Mouse (Mus musculus): Measurements from ENCODE around the gene Tom1l2. TPM values are rescaled to one million over a fixed set of nuclear protein-coding genes. Genes with fewer than 3 reads are reported as not detected.

Gene Tom1l2
- polyA plus RNA-seq, 1 experiment from 2014 or later, result 3.6 TPM

DNA sequence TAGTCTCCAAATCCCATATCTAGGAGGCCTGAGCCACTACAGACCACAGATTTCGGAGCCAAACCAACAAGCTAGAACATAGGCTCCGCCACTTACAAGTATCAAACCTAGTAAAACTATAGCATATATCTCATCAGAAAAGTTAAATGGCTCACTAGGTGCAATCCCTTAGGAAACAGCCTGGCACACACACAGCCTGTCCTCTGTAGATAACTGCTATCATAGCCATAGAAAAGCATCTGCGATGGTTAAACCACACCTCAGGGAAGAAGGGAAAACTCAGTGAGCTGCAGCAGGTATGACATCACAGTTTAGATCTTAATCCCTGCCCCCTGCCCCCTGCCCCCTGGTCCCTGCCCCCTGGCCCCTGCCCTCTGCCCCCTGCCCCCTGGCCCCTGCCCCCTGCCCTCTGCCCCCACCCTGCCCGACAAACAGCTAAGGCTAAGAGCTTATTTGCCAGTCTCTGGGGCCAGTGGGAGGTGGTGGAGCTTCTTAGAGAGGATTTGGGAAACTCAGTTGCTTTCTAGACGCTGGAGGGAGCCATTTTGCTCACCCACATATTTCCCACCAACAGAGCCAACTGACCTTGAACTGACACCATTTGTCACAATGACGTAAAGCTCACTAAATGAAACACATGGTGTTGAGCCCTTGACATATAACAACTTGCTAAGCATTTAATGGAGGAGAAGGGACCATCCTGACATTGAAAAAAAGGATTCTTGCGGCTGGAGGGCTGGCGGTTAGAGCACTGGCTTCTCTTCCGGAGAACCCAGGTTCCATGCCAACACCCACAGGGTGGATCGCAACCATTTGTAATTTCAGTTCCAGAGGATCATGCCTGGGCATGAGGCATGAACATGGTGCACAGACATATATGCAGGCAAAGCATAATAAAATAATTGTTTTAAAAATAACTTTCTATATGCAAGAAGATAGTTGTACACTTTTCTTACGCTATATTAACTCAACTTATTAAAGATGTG, 72.0 kb downstream of the Tom1l2 start:
- no peaks in the 10 kb centered on the region for H3K27me3 ChIP-seq (ENCODE audit: insufficient read depth, low read length)
- ATAC-seq (peak; percentile 80), DNase-seq (no peak)
- no peak overlapping the region for H3K9ac ChIP-seq (replicated peaks)
- H3K36me3 ChIP-seq (replicated peaks; ENCODE audit: insufficient read depth, low read length), result no peaks in the 10 kb centered on the region
- 0 out of 2 replicates have a peak, but pooled peaks cover 2% of the 10 kb centered on the region for H3K4me1 ChIP-seq (ENCODE audit: insufficient read depth)
- no peaks in the 10 kb centered on the region for H3K9me3 ChIP-seq (ENCODE audit: low read length)
- peak; percentile 82 for TF ChIP-seq EP300 (IDR thresholded peaks at IDR 0.05; ENCODE audit: low read depth)
- no peak for TF ChIP-seq CTCF (IDR thresholded peaks at IDR 0.05; ENCODE audit: low read depth)
- no peak overlapping the region for H3K4me3 ChIP-seq (ENCODE audit: low read depth, low read length)
- H3K27ac ChIP-seq (ENCODE audit: low read depth), result no peak overlapping the region
- H3K4me2 ChIP-seq (ENCODE audit: low read depth, low read length), result no peak overlapping the region
- 72% methylated on average over 11 of the region's 11 CpGs for WGBS (ENCODE audit: insufficient replicate concordance)

DNA sequence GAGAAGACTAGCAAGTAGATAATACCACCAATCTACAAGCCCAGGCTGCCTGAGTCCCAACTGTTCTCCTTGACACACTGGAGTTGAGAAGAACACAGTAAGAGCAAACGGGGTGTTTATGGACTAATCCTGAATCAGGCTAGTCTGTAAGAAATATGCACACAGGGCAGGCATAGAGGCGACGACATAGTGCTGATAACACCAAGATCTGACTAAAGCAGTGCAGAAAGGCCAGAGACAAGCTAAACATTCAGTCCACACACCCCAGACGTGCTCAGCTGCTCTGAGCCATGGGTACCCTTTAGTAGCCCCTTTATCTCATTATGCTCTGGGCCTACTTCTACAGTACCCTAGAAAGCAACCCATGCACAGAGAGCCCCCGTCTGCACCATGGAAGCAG, 73.2 kb downstream of the Tom1l2 start:
- DNase-seq (no peak), ATAC-seq (no peak)
- H3K36me3 ChIP-seq (replicated peaks; ENCODE audit: insufficient read depth, low read length), result peaks cover 2% of the 10 kb centered on the region; the same call in 1 of the 2 replicates
- TF ChIP-seq EP300 (IDR thresholded peaks at IDR 0.05; ENCODE audit: low read depth), result no peak
- TF ChIP-seq CTCF (IDR thresholded peaks at IDR 0.05; ENCODE audit: low read depth), result no peak
- no peak overlapping the region for H3K4me2 ChIP-seq (ENCODE audit: low read depth, low read length)
- no peak overlapping the region for H3K9ac ChIP-seq (replicated peaks)
- H3K27ac ChIP-seq (ENCODE audit: low read depth), result no peak overlapping the region
- WGBS (ENCODE audit: insufficient replicate concordance), result 61% methylated on average over 5 of the region's 5 CpGs
- no peaks in the 10 kb centered on the region for H3K9me3 ChIP-seq (ENCODE audit: low read length)
- H3K4me3 ChIP-seq (ENCODE audit: low read depth, low read length), result no peak overlapping the region
- H3K27me3 ChIP-seq (ENCODE audit: insufficient read depth, low read length), result no peaks in the 10 kb centered on the region
- 0 out of 2 replicates have a peak, but pooled peaks cover 2% of the 10 kb centered on the region for H3K4me1 ChIP-seq (ENCODE audit: insufficient read depth)

DNA sequence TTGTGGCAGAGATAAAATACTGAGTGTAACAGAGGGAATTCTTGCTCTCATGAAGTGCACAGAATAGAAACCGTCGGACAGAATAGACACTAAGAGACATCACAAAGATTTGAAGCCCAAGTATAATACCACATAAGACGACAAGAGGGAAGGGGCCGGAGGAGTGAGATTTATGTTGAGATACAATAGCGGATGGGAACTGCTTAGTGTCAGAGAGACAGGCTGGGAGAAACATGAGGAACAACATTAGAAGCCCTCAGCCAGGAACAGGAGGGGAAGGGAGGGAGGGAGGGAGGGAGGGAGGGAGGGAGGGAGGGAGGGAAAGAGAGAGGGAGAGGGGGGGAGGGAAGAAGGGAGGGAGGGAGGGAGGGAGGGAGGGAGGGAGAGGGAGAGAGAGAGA, 74.9 kb downstream of the Tom1l2 start:
- Histone ChIP-seq H3K4me1 (ENCODE audit: insufficient read depth) (0 out of 2 replicates have a peak, but pooled peaks cover 2% of the 10 kb centered on the region), H3K9ac (replicated peaks) (no peak overlapping the region), H3K27me3 (ENCODE audit: insufficient read depth, low read length) (no peaks in the 10 kb centered on the region), H3K9me3 (ENCODE audit: low read length) (no peaks in the 10 kb centered on the region), H3K4me2 (ENCODE audit: low read depth, low read length) (no peak overlapping the region), H3K36me3 (replicated peaks; ENCODE audit: insufficient read depth, low read length) (peaks cover 5% of the 10 kb centered on the region; the same call in 1 of the 2 replicates), H3K27ac (ENCODE audit: low read depth) (no peak overlapping the region), H3K4me3 (ENCODE audit: low read depth, low read length) (no peak overlapping the region)
- TF ChIP-seq EP300 (IDR thresholded peaks at IDR 0.05; ENCODE audit: low read depth) (no peak), CTCF (IDR thresholded peaks at IDR 0.05; ENCODE audit: low read depth) (no peak)
- no peak for DNase-seq
- ATAC-seq, result no peak
- 87% methylated on average over 5 of the region's 5 CpGs for WGBS (ENCODE audit: insufficient replicate concordance)

DNA sequence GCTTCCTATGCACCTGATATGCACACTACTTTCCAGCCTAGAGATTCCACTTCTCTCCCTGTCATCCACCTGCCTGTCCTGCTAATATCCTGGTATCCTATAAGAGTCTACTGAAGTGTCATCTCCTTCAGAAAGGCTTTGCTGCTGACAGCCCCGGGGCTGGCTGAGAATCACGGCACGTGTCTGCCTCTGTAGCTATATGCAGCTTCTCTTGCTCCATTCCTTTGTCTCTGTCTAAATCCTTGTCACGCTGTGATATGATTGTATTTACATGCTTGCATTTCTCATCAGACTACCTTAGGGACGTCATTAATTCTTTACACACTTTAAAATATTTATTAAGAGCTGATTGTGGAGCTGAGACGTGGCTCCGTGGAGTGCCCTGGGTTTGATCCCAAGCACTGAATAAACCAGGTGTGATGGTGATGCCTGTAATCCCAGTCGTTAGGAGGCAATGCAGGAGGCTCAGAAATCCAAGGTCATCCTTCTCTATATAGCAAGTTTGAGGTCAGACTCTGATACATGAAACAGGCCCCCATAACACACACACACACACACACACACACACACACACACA, 75.5 kb downstream of the Tom1l2 start:
- H3K9me3 ChIP-seq (ENCODE audit: low read length), result no peaks in the 10 kb centered on the region
- DNase-seq, result no peak
- H3K27me3 ChIP-seq (ENCODE audit: insufficient read depth, low read length), result no peaks in the 10 kb centered on the region
- peaks cover 5% of the 10 kb centered on the region; the same call in 1 of the 2 replicates for H3K36me3 ChIP-seq (replicated peaks; ENCODE audit: insufficient read depth, low read length)
- no peak overlapping the region for H3K4me3 ChIP-seq (ENCODE audit: low read depth, low read length)
- no peak overlapping the region for H3K27ac ChIP-seq (ENCODE audit: low read depth)
- 83% methylated on average over 8 of the region's 8 CpGs for WGBS (ENCODE audit: insufficient replicate concordance)
- H3K4me2 ChIP-seq (ENCODE audit: low read depth, low read length), result no peak overlapping the region
- no peak overlapping the region for H3K9ac ChIP-seq (replicated peaks)
- 0 out of 2 replicates have a peak, but pooled peaks cover 2% of the 10 kb centered on the region for H3K4me1 ChIP-seq (ENCODE audit: insufficient read depth)
- no peak for ATAC-seq
- TF ChIP-seq EP300 (IDR thresholded peaks at IDR 0.05; ENCODE audit: low read depth) (no peak), CTCF (IDR thresholded peaks at IDR 0.05; ENCODE audit: low read depth) (no peak)

DNA sequence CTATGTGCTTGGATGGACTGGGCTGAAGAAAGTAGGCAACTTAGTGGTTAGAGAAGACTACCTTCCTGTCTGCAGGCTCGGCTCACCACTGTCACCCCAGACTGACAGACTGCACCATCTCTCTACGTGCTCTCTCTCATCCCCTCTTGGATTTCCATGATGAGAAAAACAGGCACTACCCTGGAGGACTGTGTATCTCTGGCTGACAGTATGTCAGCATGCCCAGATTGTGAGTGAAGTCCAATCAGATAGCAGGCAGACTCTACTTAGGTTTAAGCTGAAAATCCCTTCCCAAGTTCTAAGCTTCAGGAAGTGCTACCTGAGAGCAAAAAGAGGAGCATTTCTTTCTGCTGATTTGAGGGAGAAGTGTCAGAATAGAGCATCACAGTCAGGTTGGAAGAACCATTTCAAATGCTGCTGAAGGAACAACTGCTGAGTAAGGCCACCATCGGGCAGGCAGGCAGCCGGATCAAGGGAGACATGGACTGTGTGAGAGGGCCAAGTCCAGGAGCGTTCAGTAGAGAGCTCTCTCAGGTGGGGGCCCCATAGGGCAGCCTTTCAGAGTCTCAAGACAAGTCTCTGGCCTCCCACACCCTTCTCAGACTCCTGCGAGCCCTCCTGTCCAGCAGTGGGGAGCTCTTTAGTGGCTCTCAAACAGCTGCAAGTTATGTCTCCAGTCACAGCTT, 76.2 kb downstream of the Tom1l2 start:
- no peak for TF ChIP-seq CTCF (IDR thresholded peaks at IDR 0.05; ENCODE audit: low read depth)
- TF ChIP-seq EP300 (IDR thresholded peaks at IDR 0.05; ENCODE audit: low read depth), result no peak

More for the DNA sequence above, 76.2 kb downstream of the Tom1l2 start:
- Histone ChIP-seq H3K27me3 (ENCODE audit: insufficient read depth, low read length) (no peaks in the 10 kb centered on the region), H3K9me3 (ENCODE audit: low read length) (no peaks in the 10 kb centered on the region), H3K4me3 (ENCODE audit: low read depth, low read length) (no peak overlapping the region), H3K36me3 (replicated peaks; ENCODE audit: insufficient read depth, low read length) (peaks cover 5% of the 10 kb centered on the region; the same call in 1 of the 2 replicates), H3K4me2 (ENCODE audit: low read depth, low read length) (no peak overlapping the region), H3K4me1 (ENCODE audit: insufficient read depth) (0 out of 2 replicates have a peak, but pooled peaks cover 2% of the 10 kb centered on the region), H3K9ac (replicated peaks) (no peak overlapping the region), H3K27ac (ENCODE audit: low read depth) (no peak overlapping the region)
- no peak for DNase-seq
- ATAC-seq, result no peak
- 73% methylated on average over 6 of the region's 6 CpGs for WGBS (ENCODE audit: insufficient replicate concordance)
